Mouse (Mus musculus) liver, embryonic 14.5 days (tissue): ENCODE results near the gene Lamp2.

Experiments
- CTCF ChIP-seq: IDR thresholded peaks from 2 replicates; pipeline ENCODE4 v1.5.1; 2016; ENCODE audit warnings: antibody characterized with exemption, low read depth, control low read depth
- EP300 ChIP-seq: IDR thresholded peaks from 2 replicates; pipeline ENCODE4 v1.6.1; 2016; ENCODE audit warnings: antibody characterized with exemption, low read depth

- no peak for TF ChIP-seq EP300
- TF ChIP-seq CTCF: no peak
Measured at GRCm38 (mm10) chrX:38428818-38429440, 27.3 kb downstream of the Lamp2 start.
